Mouse (Mus musculus) spleen, adult 2 months (tissue): ENCODE measurements around the gene Myo6.

Experiments
- CTCF ChIP-seq: fragments of 200-500 bp; IDR thresholded peaks from 2 replicates; pipeline ENCODE4 v1.5.1; 2011; ENCODE audit warnings: mild to moderate bottlenecking, inconsistent platforms; ENCODE audit not compliant: insufficient read depth, insufficient read length, insufficient replicate concordance; ENCODE audit errors: extremely low read depth
- POLR2A ChIP-seq: fragments of 200-500 bp; IDR thresholded peaks from 2 replicates; pipeline ENCODE4 v1.6.1; 2011; ENCODE audit warnings: low read depth, low read length, inconsistent platforms

DNA sequence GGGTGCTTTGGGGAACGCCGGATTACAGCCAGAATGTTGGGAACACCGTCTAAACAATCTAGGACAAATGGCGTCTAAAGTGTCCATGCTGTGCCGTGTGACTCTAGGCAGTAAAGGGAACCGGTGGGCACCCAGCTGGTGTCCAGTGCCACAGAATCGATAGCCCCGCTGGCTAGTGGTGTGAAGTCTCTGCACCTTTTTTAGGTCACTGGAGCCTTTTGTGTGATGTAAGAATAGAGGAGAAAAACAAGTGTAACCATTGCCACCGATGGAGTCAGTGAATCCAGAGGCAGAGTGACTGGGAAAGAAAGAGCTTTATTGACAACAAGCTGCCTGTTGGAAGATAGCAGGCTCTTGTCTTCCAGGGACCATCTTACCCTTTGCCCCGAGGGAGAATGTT, 44.6 kb downstream of the Myo6 start:
- no peak for TF ChIP-seq CTCF
- TF ChIP-seq POLR2A: no peak
